27 mouse cellular contexts compared by ENCODE assay signal in the genomic region with DNA sequence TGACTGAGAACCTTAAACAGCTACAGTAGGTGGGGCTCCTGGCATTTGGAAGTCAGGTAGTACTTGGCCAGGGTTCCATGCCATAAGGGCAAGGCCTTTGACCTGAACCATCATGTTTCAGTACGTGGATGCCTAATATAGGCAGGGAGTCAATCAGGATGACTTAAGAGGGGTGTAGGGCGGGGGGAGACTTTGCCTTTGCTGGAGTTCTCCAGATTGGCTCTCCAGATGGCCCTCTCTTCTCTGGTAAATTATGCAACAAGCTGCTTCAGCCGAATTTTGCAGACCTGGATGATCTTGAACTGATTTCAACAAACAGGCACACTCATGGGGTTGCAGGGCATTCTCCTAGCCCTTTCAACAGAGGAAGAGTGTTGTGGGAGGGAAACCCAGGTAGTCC.
DNase-seq lines count a peak whose midpoint lies in the region; ATAC-seq and TF ChIP-seq lines count a peak whose summit lies in the region.
"Had no signal": no experiment of that assay in that cellular context is flagged by ENCODE, and none has a peak within 500 bp of the region (broad histone marks: within the 10 kb centered on the region; RNA-seq: fewer than 3 reads in every experiment).

No protein-coding gene starts in this region.

- no peak overlapping the region for H3K9ac ChIP-seq in midbrain, embryonic 15.5 days
- H3K9ac ChIP-seq: heart, embryonic 15.5 days; hindbrain, embryonic 14.5 days; liver, embryonic 15.5 days; lung, embryonic 15.5 days; neural tube, embryonic 13.5 days had no signal

- H3K27ac ChIP-seq in layer of hippocampus, adult 2 months = peak overlapping the region; percentile 89
- no peak overlapping the region for H3K27ac ChIP-seq in midbrain, embryonic 15.5 days
- H3K27ac ChIP-seq: gastrocnemius, adult 2 months; heart, embryonic 15.5 days; hindbrain, embryonic 14.5 days; limb, embryonic 10.5 days; liver, embryonic 15.5 days; lung, embryonic 15.5 days; neural tube, embryonic 13.5 days; stomach, postnatal 0 days had no signal

- ATAC-seq in frontal cortex, adult (ENCODE audit: low TSS enrichment) = peak; percentile 22
- no peak for ATAC-seq in midbrain, embryonic 15.5 days (replicated peaks)
- ATAC-seq: activated CD4-positive, CD25-positive, alpha-beta regulatory T cell, adult 4 months had no signal

- no peaks in the 10 kb centered on the region for H3K9me3 ChIP-seq in midbrain, embryonic 15.5 days
- H3K9me3 ChIP-seq: heart, embryonic 15.5 days; limb, embryonic 10.5 days; liver, embryonic 15.5 days; lung, embryonic 15.5 days; neural tube, embryonic 13.5 days had no signal

- H3K4me2 ChIP-seq in midbrain, embryonic 15.5 days = no peak overlapping the region
- H3K4me2 ChIP-seq: heart, embryonic 15.5 days; hindbrain, embryonic 14.5 days; liver, embryonic 15.5 days; lung, embryonic 15.5 days; neural tube, embryonic 13.5 days had no signal

- H3K27me3 ChIP-seq in midbrain, embryonic 15.5 days (replicated peaks) = no peaks in the 10 kb centered on the region
- H3K27me3 ChIP-seq: heart, embryonic 15.5 days; liver, embryonic 15.5 days; lung, embryonic 15.5 days; neural tube, embryonic 13.5 days had no signal

- WGBS in midbrain, embryonic 15.5 days = 73% methylated on average over 3 of the region's 3 CpGs

- no peak for TF ChIP-seq CTCF in layer of hippocampus, adult 2 months (conservative IDR thresholded peaks at IDR 0.05)

- DNase-seq in frontal cortex, postnatal 25 days (ENCODE audit: low spot score in 2 of 2) = no peak
- peak; percentile 34 to 58 for DNase-seq in right cerebral cortex, postnatal 10 days (ENCODE audit: low spot score in 2 of 2)
- no peak for DNase-seq in right cerebral cortex, postnatal 4 days
- DNase-seq in layer of hippocampus, adult 2 months (ENCODE audit: low spot score in 2 of 2) = peak; percentile 52 to 60
- peak; percentile 54 to 65 for DNase-seq in layer of hippocampus, postnatal 36 days
- no peak for DNase-seq in testis, postnatal 10 days (ENCODE audit: low spot score)
- DNase-seq: adrenal gland, adult 8-10 months; cerebellum, adult 8-10 months; gastrocnemius, adult 2 months; heart, postnatal 36 days; kidney, adult 8-10 months; kidney, postnatal 10 days; liver; lung, postnatal 4 days; midbrain, embryonic 14.5 days; retina, postnatal 1 day had no signal

- H3K4me1 ChIP-seq in midbrain, embryonic 15.5 days = peaks cover 6% of the 10 kb centered on the region; the same call in 1 of the 2 replicates
- H3K4me1 ChIP-seq: heart, embryonic 15.5 days; limb, embryonic 10.5 days; liver, embryonic 15.5 days had no signal

- H3K4me3 ChIP-seq in layer of hippocampus, adult 2 months = no peak overlapping the region
- no peak overlapping the region for H3K4me3 ChIP-seq in midbrain, embryonic 15.5 days
- H3K4me3 ChIP-seq: gastrocnemius, adult 2 months; heart, embryonic 15.5 days; limb, embryonic 10.5 days; liver, embryonic 15.5 days; lung, embryonic 15.5 days; myocyte; neural tube, embryonic 13.5 days had no signal

- H3K36me3 ChIP-seq in midbrain, embryonic 15.5 days (replicated peaks) = no peaks in the 10 kb centered on the region
- H3K36me3 ChIP-seq: heart, embryonic 15.5 days; limb, embryonic 10.5 days; liver, embryonic 15.5 days; lung, embryonic 15.5 days; neural tube, embryonic 13.5 days had no signal

Comparison
In these comparisons a context has a peak if more than half of its experiments do, and no peak if none do; other contexts are left out.
1. DNase-seq: peak in right cerebral cortex, postnatal 10 days (2 of 2), layer of hippocampus, adult 2 months (2 of 2) and layer of hippocampus, postnatal 36 days (2 of 2); none in frontal cortex, postnatal 25 days (0 of 2), right cerebral cortex, postnatal 4 days (single experiment) and testis, postnatal 10 days (single experiment).